Mouse (Mus musculus) embryonic facial prominence, embryonic 15.5 days (tissue): ENCODE measurements around the gene Armh3. TPM values are rescaled to one million over a fixed set of nuclear protein-coding genes. Genes with fewer than 3 reads are reported as not detected.
A peak's percentile ranks its signal among the peaks of the same experiment; 100 is the strongest.

Source experiments
- ATAC-seq: fragments of 200-750 bp; cut with Nextera tagmentation; 2 replicates; pipeline ENCODE4 v1.8.0; 2017; ENCODE audit warnings: low read depth, moderate TSS enrichment; ENCODE audit not compliant: insufficient number of reproducible peaks, low FRiP score, low TSS enrichment
- H3K27ac ChIP-seq: fragments of 300-500 bp; sonication (generic); replicated peaks from 2 replicates; pipeline ENCODE4 v1.5.1; 2015; ENCODE audit warnings: mild to moderate bottlenecking, inconsistent platforms
- H3K27me3 ChIP-seq: fragments of 300-500 bp; sonication (generic); 2 replicates; pipeline ENCODE4 v1.6.1; 2015; ENCODE audit warnings: inconsistent platforms
- H3K36me3 ChIP-seq: fragments of 300-500 bp; sonication (generic); 2 replicates; pipeline ENCODE4 v1.6.1; 2015; ENCODE audit warnings: mild to moderate bottlenecking, inconsistent platforms
- H3K4me1 ChIP-seq: fragments of 300-500 bp; sonication (generic); 2 replicates; pipeline ENCODE4 v1.6.1; 2015; ENCODE audit warnings: inconsistent platforms
- H3K4me2 ChIP-seq: fragments of 300-500 bp; sonication (generic); replicated peaks from 2 replicates; pipeline ENCODE4 v1.6.1; 2015; ENCODE audit warnings: mild to moderate bottlenecking, inconsistent platforms
- H3K4me3 ChIP-seq: fragments of 300-500 bp; sonication (generic); replicated peaks from 2 replicates; pipeline ENCODE4 v1.5.1; 2015; ENCODE audit warnings: mild to moderate bottlenecking, inconsistent platforms
- H3K9ac ChIP-seq: fragments of 300-500 bp; sonication (generic); 2 replicates; pipeline ENCODE4 v1.6.1; 2015; ENCODE audit warnings: inconsistent platforms
- H3K9me3 ChIP-seq: fragments of 300-500 bp; sonication (generic); replicated peaks from 2 replicates; pipeline ENCODE4 v1.6.1; 2016; ENCODE audit warnings: inconsistent platforms
- WGBS: fragments of 180-500 bp; shearing (Covaris S2); methylation state at CpG from one replicate; pipeline ENCODE4 v1.1.7; 2015; 5-methylcytosine and 5-hydroxymethylcytosine counted together
- polyA plus RNA-seq: library from polyadenylated mRNA; unstranded; fragments of >200 nt; fragmentation: Nextera tagmentation; extraction: Ambion mirVana; gene quantifications from 2 replicates; pipeline ENCODE4 v1.2.1, GENCODE M21; 2015

The Armh3 gene
- polyA plus RNA-seq, 1 experiment from 2014 or later, result 20.5 TPM

- H3K4me2 ChIP-seq, result no peak overlapping the region
- H3K27ac ChIP-seq, result no peak overlapping the region
- 0 out of 2 replicates have a peak, but pooled peaks cover 8% of the 10 kb centered on the region for H3K4me1 ChIP-seq
- H3K9me3 ChIP-seq, result no peaks in the 10 kb centered on the region
- H3K27me3 ChIP-seq, result no peaks in the 10 kb centered on the region
- WGBS, result 18% methylated on average over 4 of the region's 4 CpGs
- no peak overlapping the region for H3K4me3 ChIP-seq
- H3K36me3 ChIP-seq, result no peaks in the 10 kb centered on the region
- ATAC-seq, result no peak
- no peak overlapping the region for H3K9ac ChIP-seq
These were observed 194.9 kb downstream of the Armh3 start for GRCm38 (mm10) chr19:45803408-45803807.

GRCm38 (mm10) chr19:45802702-45803101, 195.6 kb downstream of the Armh3 start:
- no peak overlapping the region for H3K4me2 ChIP-seq
- no peak for ATAC-seq
- H3K9me3 ChIP-seq, result no peaks in the 10 kb centered on the region
- no peak overlapping the region for H3K27ac ChIP-seq
- H3K4me3 ChIP-seq, result no peak overlapping the region
- no peaks in the 10 kb centered on the region for H3K36me3 ChIP-seq
- WGBS, result 66% methylated on average over 4 of the region's 4 CpGs
- 0 out of 2 replicates have a peak, but pooled peaks cover 8% of the 10 kb centered on the region for H3K4me1 ChIP-seq
- H3K27me3 ChIP-seq, result no peaks in the 10 kb centered on the region
- no peak overlapping the region for H3K9ac ChIP-seq

GRCm38 (mm10) chr19:45796879-45797278, 201.4 kb downstream of the Armh3 start:
- H3K36me3 ChIP-seq, result no peaks in the 10 kb centered on the region
- 66% methylated on average over 15 of the region's 15 CpGs for WGBS
- no peak overlapping the region for H3K4me2 ChIP-seq
- ATAC-seq, result no peak
- no peak overlapping the region for H3K27ac ChIP-seq
- no peaks in the 10 kb centered on the region for H3K27me3 ChIP-seq
- no peak overlapping the region for H3K4me3 ChIP-seq
- no peak overlapping the region for H3K9ac ChIP-seq
- no peaks in the 10 kb centered on the region for H3K9me3 ChIP-seq
- H3K4me1 ChIP-seq, result peaks cover 12% of the 10 kb centered on the region

- no peak for ATAC-seq
- peak overlapping the region; percentile 34; the same call in 1 of the 2 replicates for H3K27ac ChIP-seq
- peak overlapping the region; percentile 29 for H3K4me3 ChIP-seq
- no peaks in the 10 kb centered on the region for H3K9me3 ChIP-seq
- no peak overlapping the region for H3K9ac ChIP-seq
- no peaks in the 10 kb centered on the region for H3K27me3 ChIP-seq
- no peaks in the 10 kb centered on the region for H3K36me3 ChIP-seq
- WGBS, result 6% methylated on average over 15 of the region's 15 CpGs
- peaks cover 12% of the 10 kb centered on the region for H3K4me1 ChIP-seq
- H3K4me2 ChIP-seq, result peak overlapping the region; percentile 49
These were observed 202.2 kb downstream of the Armh3 start for GRCm38 (mm10) chr19:45796061-45796556.

- Histone ChIP-seq H3K9ac (no peak overlapping the region), H3K27me3 (no peaks in the 10 kb centered on the region), H3K9me3 (no peaks in the 10 kb centered on the region), H3K27ac (peak overlapping the region; percentile 34; the same call in 1 of the 2 replicates), H3K4me1 (peaks cover 12% of the 10 kb centered on the region), H3K36me3 (no peaks in the 10 kb centered on the region), H3K4me3 (peak overlapping the region; percentile 29; the same call in 1 of the 2 replicates), H3K4me2 (peak overlapping the region; percentile 49)
- WGBS, result 20% methylated on average over 15 of the region's 15 CpGs
- no peak for ATAC-seq
These were observed 202.8 kb downstream of the Armh3 start for GRCm38 (mm10) chr19:45795406-45795944.

GRCm38 (mm10) chr19:45794718-45795117, 203.6 kb downstream of the Armh3 start:
- WGBS, result 70% methylated on average over 6 of the region's 6 CpGs
- Histone ChIP-seq H3K27ac (no peak overlapping the region), H3K9ac (no peak overlapping the region), H3K9me3 (no peaks in the 10 kb centered on the region), H3K27me3 (no peaks in the 10 kb centered on the region), H3K4me3 (no peak overlapping the region), H3K4me1 (peaks cover 12% of the 10 kb centered on the region), H3K36me3 (no peaks in the 10 kb centered on the region), H3K4me2 (no peak overlapping the region)
- no peak for ATAC-seq

- Histone ChIP-seq H3K4me2 (no peak overlapping the region), H3K9ac (no peak overlapping the region), H3K4me3 (no peak overlapping the region), H3K27ac (no peak overlapping the region), H3K4me1 (peaks cover 12% of the 10 kb centered on the region), H3K9me3 (no peaks in the 10 kb centered on the region), H3K27me3 (no peaks in the 10 kb centered on the region), H3K36me3 (no peaks in the 10 kb centered on the region)
- WGBS, result 73% methylated on average over 6 of the region's 6 CpGs
- no peak for ATAC-seq
These were observed 205.9 kb downstream of the Armh3 start for GRCm38 (mm10) chr19:45792404-45792803.

GRCm38 (mm10) chr19:45789888-45790874, 208.1 kb downstream of the Armh3 start:
- Histone ChIP-seq H3K4me2 (no peak overlapping the region), H3K36me3 (no peaks in the 10 kb centered on the region), H3K27me3 (no peaks in the 10 kb centered on the region), H3K4me1 (0 out of 2 replicates have a peak, but pooled peaks cover 4% of the 10 kb centered on the region), H3K9me3 (no peaks in the 10 kb centered on the region), H3K9ac (no peak overlapping the region), H3K27ac (no peak overlapping the region), H3K4me3 (no peak overlapping the region)
- no peak for ATAC-seq
- 78% methylated on average over 13 of the region's 13 CpGs for WGBS

GRCm38 (mm10) chr19:45789365-45789764, 208.9 kb downstream of the Armh3 start:
- H3K36me3 ChIP-seq, result no peaks in the 10 kb centered on the region
- H3K9me3 ChIP-seq, result no peaks in the 10 kb centered on the region
- H3K4me3 ChIP-seq, result no peak overlapping the region
- WGBS, result 79% methylated on average over 7 of the region's 7 CpGs
- ATAC-seq, result no peak
- H3K4me1 ChIP-seq, result peaks cover 4% of the 10 kb centered on the region; the same call in 1 of the 2 replicates
- no peak overlapping the region for H3K27ac ChIP-seq
- H3K9ac ChIP-seq, result no peak overlapping the region
- no peak overlapping the region for H3K4me2 ChIP-seq
- no peaks in the 10 kb centered on the region for H3K27me3 ChIP-seq

- no peak overlapping the region for H3K4me2 ChIP-seq
- no peaks in the 10 kb centered on the region for H3K9me3 ChIP-seq
- no peaks in the 10 kb centered on the region for H3K36me3 ChIP-seq
- H3K9ac ChIP-seq, result no peak overlapping the region
- peaks cover 8% of the 10 kb centered on the region; the same call in 1 of the 2 replicates for H3K4me1 ChIP-seq
- no peak overlapping the region for H3K27ac ChIP-seq
- no peak for ATAC-seq
- H3K4me3 ChIP-seq, result no peak overlapping the region
- 51% methylated on average over 4 of the region's 4 CpGs for WGBS
- no peaks in the 10 kb centered on the region for H3K27me3 ChIP-seq
These were observed 210.0 kb downstream of the Armh3 start for GRCm38 (mm10) chr19:45788337-45788736.

- H3K4me1 ChIP-seq, result peaks cover 8% of the 10 kb centered on the region; the same call in 1 of the 2 replicates
- 65% methylated on average over 3 of the region's 3 CpGs for WGBS
- no peak overlapping the region for H3K4me2 ChIP-seq
- no peaks in the 10 kb centered on the region for H3K36me3 ChIP-seq
- H3K27me3 ChIP-seq, result no peaks in the 10 kb centered on the region
- ATAC-seq, result no peak
- no peaks in the 10 kb centered on the region for H3K9me3 ChIP-seq
- H3K27ac ChIP-seq, result no peak overlapping the region
- H3K9ac ChIP-seq, result no peak overlapping the region
- no peak overlapping the region for H3K4me3 ChIP-seq
These were observed 210.8 kb downstream of the Armh3 start for GRCm38 (mm10) chr19:45787450-45787849.
